Mouse (Mus musculus) frontal cortex, postnatal 14 days (tissue): ENCODE data around the gene Ep400.
A peak's percentile ranks its signal among the peaks of the same experiment; 100 is the strongest.

Experiments used
- DNase-seq, 2 experiments: peaks; one replicate each; pipeline ENCODE4 v3.0.0; 2022; ENCODE audit warnings: low spot score in 2 of 2

The Ep400 gene

GRCm38 (mm10) chr5:110665486-110666121 is 104.9 kb downstream of the Ep400 start:
- DNase-seq = no peak

- DNase-seq = no peak
Observed at GRCm38 (mm10) chr5:110664750-110665269, 105.7 kb downstream of the Ep400 start.

- DNase-seq = no peak
Observed at GRCm38 (mm10) chr5:110664041-110664440, 106.5 kb downstream of the Ep400 start.

GRCm38 (mm10) chr5:110659682-110660081 is 110.8 kb downstream of the Ep400 start:
- DNase-seq = no peak

- no peak for DNase-seq
Observed at GRCm38 (mm10) chr5:110653686-110654085, 116.8 kb downstream of the Ep400 start.

GRCm38 (mm10) chr5:110652719-110653648 is 117.5 kb downstream of the Ep400 start, which contains the start of the genes Noc4l and Ddx51:
Gene Noc4l, minus strand, starts transcription at chr5:110653417.
Gene Ddx51, plus strand, starts transcription at chr5:110653451.
- DNase-seq = peak; percentile 84 to 96

GRCm38 (mm10) chr5:110646377-110646776 is 124.1 kb downstream of the Ep400 start:
- no peak for DNase-seq

GRCm38 (mm10) chr5:110639459-110639858 is 131.1 kb downstream of the Ep400 start:
- DNase-seq = peak; percentile 68 to 82

GRCm38 (mm10) chr5:110638306-110639074 is 132.0 kb downstream of the Ep400 start:
- DNase-seq = no peak

GRCm38 (mm10) chr5:110635951-110636707 is 134.4 kb downstream of the Ep400 start:
- DNase-seq = no peak

GRCm38 (mm10) chr5:110629525-110630120 is 140.9 kb downstream of the Ep400 start:
- no peak for DNase-seq

- DNase-seq = no peak
Observed at GRCm38 (mm10) chr5:110628156-110628555, 142.4 kb downstream of the Ep400 start.

- no peak for DNase-seq
Observed at GRCm38 (mm10) chr5:110627351-110627750, 143.2 kb downstream of the Ep400 start.

GRCm38 (mm10) chr5:110624319-110624718 is 146.2 kb downstream of the Ep400 start:
- no peak for DNase-seq

- no peak for DNase-seq
Observed at GRCm38 (mm10) chr5:110619226-110619625, 151.3 kb downstream of the Ep400 start.
